Mouse (Mus musculus) kidney, postnatal 36 days (tissue): ENCODE data around the gene Gm20708.

Experiments
- DNase-seq, 2 experiments: peaks; one replicate each; pipeline ENCODE4 v3.0.0; 2021 to 2022; ENCODE audit warnings: mixed read lengths in 2 of 2

The Gm20708 gene

DNA sequence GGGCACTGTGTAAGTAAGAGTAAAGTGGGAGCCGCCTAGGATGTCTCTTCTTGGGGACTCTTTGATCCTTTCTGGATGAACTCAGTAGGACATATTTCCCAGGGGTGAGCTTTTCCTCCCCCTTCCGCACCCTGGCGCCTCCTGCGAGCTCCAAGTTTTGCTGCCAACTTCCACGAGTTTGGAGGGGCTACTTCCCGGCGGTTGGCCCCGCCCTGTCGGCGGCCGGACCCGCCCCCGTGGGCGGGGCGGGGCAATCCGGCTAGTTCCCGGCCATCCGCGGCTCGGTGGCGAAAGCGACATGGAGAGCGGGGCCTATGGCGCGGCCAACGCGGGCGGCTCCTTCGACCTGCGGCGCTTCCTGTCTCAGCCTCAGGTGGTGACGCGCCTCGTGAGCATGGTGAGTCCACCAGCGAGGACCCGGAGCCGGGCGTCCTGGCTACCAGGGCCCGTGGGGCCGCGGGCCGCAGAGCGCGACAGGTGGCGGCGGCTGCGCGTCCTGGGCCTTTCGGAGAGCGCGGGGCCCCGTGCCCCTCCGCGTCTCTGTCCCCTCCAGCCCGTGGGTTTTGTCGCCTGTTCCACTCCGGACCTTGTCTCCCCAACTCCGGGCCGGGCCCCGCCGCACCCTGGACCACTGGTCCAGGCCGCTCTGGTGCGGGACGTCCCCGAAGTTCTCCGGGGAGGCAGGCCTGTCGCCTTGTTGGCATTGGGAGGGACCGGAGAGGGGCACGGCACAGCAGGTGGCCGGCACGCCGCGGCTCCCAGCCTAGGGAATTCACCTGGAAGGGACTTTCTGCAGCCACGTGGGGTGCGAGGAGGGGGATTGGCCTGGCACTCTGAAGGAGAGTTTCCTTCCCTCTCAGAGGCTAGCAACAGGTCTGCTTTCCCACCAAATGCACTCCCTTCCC is at the start of gene Gm20708, which contains the start of gene Syngr2:
Gm20708 (plus strand) TSS at position 262 of the 905 bp plus-strand sequence.
Syngr2 (plus strand) TSS at position 262 of the 905 bp plus-strand sequence.
- DNase-seq = peak; percentile 80 to 90

DNA sequence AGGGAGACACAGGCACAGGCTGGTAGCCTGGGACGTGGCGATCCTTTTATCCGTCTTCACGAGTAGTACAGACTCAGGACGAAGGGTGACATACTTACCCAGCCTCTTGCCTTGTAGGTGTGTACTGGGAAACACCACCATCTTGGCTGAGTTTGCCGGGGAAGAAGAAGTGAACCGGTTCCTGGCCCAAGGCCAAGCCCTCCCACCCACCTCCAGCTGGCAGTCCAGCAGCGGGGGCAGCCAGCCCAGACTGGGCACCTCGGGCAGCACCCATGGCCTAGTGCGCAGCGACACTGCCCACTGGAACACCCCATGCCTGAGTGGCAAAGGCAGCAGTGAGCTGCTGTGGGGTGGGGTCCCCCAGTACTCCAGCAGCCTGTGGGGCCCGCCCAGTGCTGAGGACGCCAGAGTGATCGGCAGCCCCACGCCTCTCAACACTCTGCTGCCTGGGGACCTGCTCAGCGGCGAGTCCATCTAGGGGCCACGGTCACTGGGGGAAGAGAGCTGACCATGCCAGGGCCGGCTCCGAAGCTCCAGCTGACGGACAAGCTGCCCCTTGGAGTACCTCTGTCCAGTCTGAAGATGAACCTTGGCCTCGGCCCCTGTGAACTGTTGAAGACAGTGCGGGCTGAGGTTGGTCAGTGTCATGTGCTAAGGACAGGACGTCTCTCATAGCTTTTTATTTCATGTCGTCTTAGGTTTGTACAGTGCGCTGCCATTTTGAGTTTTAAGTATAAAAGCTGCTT is 48.9 kb upstream of the Gm20708 start:
- DNase-seq = peak; percentile 67 to 75

DNA sequence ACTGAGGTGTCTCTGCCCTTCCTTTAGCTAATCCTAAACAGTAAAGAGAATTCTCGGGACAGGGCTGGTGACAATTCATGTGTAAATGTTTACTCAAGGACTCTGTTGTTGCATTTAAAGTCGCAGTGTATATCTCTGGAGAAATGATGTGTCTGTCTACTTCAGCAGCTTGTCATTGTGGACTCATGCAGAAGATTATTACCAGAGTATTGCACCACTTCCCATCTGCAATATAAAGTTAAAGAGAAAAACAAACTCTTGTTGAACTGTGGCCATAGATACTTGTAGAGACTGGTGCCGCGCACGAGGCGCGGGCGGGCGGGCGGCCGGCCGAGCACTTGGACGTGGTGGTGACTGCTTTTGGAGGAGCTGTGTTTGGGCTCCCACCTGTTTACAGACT is 47.7 kb upstream of the Gm20708 start:
- DNase-seq = no peak

DNA sequence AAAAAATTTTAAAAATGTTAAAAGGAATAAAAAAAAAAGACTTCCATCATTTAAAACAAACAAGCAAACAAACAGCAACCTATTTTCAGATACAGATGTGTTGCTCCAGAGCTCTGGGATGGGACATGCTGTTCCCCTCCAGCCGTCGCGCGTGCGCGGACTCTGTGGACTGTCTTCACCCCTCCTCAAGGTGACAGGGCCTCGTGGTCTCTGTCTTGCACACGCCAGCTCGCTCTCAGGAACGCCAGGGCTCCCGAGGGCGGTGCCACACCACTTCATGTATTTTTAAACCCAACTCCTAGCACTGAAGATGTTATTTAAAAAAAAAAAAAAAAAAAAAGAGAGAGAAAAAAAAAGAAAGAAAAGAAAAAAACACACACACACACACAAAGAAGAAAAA is 47.2 kb upstream of the Gm20708 start:
- peak in 1 of 2 experiments; percentile 18 for DNase-seq

DNA sequence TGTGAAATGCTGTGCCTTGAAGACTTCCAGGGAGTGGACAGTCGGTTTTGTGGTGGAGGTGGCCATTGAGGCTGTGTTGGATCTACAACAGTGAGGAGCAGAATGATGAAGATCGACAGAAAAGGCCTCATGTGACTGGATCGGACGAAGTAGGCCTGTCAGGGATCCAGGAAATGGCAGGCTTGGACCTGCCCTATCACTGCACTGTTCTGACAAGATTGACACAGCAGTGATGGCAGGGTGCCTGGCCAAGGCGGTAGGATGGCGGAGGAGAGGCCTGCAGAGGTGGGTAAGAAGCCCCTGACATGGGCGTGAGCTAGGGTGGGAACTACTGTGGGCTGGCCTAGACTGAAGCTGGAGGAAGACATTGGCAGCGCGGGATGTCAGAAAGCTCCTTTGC is 45.1 kb upstream of the Gm20708 start:
- peak in 1 of 2 experiments; percentile 7 for DNase-seq

DNA sequence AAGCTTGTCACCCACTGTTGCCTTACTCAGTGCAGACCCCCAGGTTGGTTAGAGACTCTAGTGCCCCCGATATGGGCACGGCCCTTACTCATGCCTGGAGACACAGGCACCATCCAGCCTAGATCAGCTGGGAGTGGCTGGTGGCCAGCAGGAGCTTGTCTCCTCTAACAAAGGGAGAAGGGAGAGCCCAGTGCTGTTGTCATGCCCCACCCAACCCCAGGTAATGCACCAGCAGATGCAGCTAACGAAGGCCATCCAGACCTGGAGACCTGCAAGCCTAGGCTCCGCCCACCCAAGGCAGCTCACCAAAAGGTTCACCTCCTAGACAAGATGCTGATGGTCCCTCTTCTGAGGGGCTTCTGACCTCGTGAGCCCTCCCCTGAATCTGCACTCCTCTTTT is 44.1 kb upstream of the Gm20708 start:
- DNase-seq = peak in 1 of 2 experiments; percentile 14

DNA sequence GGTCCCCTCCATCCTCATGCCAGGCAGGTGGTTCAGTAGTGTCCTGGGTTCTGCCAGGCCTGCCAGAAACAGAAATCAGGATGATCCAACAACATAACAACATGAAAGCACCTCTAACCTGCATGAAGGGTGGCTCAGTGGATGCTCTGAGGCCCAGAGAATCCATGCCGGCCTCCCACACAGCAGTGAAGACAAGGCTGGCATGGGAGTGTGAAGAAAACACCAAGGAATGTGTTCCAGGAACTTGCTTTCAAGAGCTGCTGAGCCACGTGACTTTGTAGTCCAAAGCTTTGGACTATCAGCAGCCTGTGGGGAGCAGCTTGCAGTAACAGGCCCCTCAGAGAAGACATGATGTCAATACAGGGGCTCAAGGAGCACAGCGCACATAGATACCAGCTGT is 43.2 kb upstream of the Gm20708 start:
- no peak for DNase-seq

DNA sequence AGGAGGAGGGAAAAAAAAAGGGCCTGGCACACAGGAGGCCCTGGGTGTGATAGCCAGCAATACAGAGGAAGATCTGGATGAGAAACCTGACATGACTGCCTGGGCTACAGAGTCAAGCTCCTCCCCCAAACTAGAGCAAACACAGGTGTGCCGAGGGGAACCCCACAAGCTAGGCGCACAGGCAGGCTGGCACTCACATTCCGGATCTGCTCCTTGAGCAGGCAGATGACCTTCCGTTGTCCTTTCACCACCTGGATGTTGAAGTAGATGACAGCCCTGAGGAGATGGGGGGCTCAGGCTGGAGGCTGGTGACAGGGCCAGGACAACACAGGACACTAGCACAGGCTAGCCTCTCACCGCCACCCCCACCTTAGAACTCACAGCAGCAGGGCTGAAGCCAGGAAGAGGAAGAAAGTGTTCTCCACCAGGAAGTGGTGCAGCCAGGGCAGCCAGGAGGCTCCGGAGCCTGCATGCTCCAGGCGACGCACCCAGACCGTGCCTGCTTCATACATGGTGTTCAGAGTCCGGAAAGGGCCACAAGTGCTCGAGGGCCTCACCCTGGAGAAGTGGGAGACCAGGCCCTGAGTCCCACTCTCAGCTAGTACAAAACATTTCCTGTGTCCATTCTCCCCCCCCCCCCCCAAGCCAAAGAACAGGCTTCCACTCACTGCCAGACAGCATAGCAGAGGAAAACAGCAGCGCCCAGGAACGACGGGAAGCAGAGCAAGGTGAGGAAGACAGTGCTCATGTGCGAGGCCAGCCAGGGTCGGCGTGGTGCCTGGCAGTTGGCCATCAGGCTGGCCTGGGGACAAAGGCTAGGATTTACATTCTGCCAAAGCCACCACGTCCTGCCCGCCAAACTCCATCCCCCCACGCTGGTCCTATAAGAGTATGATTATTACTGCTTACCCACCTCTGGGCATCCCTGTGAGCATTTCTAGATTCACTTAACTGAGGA is 40.5 kb upstream of the Gm20708 start:
- peak; percentile 35 to 56 for DNase-seq

DNA sequence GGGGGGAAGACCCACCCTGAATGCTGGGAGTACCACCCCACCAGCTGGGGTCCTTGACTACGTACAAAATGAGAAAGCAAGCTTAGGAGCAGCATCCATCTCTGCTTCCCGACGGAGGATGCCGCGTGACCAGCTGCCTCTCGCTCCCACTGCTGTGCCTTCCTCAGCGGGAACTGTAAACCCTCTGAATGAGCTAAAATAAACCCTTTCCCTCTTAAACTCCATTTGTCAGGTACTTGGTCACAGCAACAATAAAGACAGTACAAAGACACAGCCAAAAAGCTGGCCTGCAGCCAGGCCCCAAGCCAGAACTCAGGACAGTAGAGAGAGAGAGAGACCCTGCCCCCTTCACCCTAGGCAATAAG is 39.8 kb upstream of the Gm20708 start:
- DNase-seq = no peak

DNA sequence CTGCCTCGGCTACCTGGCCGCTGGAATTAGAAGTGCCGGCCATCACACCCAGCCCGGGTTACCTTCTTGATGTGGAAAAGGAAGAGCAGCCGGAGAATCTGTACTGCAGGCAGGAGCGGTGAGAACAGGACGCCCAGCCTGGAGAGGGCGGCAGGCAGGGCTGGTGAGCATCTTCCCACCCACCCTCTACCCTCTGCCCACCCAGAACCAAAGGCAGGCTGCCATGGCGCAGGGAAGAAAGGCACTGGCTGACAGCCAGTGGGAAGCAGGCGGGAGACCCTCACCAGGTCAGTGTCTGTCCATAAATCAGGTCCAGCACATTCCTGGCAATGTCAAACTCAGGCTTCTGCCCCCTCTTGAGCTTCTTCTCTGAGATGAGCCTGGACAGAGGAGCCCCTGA is 39.1 kb upstream of the Gm20708 start:
- DNase-seq = no peak

DNA sequence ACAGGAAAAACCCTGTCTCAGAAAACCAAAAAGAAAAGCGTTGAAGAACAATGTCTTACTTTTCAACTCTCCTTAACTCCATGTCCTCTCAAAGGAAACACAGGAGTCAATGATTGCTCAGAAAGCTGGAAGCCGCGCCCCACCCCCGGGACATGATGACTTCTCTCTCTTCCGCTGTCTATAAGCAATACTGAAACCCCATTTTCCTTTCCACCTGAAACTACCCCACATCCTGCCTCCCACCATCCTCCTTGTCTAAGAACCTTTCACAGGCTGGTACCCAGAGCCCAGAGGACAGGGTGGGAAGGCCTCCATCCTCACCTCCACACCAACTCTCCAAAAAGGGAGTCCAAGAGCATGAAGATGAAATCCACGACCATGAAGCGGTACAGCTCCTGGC is 37.1 kb upstream of the Gm20708 start:
- no peak for DNase-seq

DNA sequence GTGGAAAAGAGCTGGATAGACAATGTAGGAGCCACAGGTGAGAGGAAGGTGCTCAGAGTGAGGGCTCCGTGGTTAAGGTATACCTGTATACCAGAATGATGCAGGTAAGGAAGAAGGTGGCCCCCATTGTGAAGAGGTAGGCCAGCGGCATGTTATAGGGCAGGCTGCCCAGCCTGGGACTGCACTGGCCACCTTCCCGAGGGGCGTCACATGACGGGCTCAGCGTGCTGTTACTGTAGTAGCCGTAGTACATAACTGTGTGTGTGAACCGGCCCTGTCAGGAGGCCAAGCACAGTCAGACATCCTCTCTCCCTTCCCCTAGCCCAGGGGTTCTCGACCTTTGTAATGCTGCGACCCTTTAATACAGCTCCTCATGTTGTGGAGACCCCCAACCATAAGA is 34.5 kb upstream of the Gm20708 start:
- no peak for DNase-seq

DNA sequence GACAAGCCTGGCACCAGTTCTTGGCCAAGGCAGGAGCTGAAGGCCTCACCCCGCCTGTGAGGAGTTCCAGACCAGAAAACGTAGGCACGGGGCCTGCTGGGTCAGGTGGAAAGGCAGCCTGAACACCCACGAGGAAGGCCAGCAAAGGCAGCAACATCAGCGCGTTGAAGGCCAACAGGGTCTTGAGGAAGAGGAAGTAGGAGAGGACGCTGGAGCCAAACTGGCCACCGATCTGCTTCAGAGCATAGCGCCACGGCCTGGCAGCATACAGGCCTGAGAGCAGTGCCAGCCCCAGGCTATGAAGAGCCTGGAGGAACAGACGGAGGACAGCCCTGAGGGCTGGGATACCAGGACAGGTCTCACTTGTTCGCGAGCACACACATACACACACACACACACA is 33.9 kb upstream of the Gm20708 start:
- no peak for DNase-seq

DNA sequence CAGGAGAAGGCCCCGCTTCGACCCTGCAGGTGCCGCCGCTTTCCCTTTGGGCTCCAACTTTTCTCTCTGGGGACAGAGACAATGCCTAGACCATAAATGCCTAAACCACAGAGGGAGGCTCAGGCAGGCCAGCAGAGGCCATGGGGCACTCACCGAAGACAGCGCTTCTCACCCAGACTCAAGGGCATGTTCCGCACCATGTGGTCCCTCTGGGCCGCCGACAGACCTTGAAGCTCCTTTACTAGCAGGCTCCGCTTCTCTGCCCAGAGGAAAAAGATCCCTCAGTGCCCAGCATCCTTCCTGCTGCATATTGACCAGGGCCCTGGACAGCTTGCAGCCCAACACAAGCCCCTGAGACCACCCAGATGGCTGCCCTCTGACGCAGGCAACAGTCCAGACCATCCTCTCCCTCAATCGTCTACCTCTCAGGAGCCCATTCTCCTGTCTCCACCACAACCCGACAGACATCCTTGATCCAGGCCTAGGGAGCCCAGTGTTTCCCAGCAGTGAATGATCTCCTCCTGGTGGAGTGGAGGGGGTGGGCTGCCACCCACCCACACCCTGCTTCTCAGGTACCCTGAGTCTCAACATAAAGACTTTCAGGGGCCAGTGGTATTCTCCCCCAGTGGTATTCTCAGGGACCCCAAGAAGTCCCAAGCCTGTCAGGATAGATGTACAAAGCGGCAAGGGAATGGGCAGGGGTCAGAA is 33.2 kb upstream of the Gm20708 start:
- DNase-seq = no peak

DNA sequence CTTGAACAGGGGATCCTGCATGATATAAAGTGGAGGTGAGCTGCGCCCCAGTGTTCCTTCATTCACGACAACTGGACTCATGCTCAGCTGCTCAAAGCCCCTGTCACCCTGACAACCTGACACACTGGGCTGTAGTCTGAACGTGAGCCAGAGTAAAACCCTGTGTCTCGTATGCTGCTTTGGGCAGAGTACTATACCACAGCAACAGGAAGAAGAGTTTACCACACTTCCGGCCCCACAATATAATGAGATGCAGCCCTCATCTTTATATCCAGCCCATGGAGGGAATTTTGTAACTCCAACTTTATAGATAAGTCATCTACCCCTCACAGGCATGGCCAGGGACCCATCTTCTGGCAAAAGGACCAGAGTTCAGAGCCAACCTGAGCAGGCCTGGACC is 32.4 kb upstream of the Gm20708 start:
- DNase-seq = no peak

DNA sequence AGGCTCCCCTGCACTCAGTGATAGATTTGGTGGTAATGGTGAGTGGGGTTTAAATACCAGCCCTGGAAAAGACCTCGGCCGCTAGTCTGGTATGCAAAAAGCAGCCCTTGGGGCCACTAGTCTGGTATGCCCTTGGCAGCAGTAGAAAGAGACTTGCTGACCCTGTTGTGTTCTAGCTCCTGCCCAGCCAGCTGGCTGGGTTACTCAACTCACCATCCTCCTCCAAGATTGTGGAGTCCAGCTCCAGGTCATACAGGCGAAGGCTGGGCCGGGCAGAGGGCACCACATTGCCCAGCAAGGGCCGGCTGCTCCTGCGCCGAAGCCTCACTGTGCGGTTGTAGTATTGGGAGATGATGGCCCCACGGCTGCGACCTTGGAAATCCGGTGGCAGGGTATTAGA is 31.4 kb upstream of the Gm20708 start:
- DNase-seq = peak; percentile 74 to 83

DNA sequence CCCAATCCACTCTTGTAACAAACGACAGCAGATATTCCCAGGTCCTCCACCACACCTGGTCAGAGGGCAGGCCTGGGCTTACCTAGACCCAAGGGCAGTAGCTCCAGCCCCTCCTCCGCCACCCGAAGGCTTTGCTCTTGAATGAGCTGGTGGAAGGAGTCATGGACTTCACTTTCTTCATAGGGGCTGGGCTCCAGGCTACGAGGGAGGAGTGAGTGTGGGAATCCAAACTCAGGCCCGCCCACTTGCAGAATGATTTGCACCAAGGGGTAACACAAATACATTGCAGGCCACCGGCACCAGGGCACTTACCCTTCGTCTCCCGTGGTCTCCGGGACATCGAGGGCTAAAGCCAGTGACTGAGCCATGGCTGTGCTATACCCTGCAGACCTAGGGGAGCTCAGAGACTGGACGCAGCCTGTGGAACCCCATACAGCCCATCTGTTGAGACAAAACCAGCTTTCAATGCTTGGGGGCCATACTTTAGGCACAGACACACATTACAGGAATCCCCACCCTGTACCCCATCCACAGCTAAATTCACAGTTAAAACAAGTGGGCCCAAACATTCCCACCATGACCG is 30.5 kb upstream of the Gm20708 start:
- peak; percentile 49 to 66 for DNase-seq

DNA sequence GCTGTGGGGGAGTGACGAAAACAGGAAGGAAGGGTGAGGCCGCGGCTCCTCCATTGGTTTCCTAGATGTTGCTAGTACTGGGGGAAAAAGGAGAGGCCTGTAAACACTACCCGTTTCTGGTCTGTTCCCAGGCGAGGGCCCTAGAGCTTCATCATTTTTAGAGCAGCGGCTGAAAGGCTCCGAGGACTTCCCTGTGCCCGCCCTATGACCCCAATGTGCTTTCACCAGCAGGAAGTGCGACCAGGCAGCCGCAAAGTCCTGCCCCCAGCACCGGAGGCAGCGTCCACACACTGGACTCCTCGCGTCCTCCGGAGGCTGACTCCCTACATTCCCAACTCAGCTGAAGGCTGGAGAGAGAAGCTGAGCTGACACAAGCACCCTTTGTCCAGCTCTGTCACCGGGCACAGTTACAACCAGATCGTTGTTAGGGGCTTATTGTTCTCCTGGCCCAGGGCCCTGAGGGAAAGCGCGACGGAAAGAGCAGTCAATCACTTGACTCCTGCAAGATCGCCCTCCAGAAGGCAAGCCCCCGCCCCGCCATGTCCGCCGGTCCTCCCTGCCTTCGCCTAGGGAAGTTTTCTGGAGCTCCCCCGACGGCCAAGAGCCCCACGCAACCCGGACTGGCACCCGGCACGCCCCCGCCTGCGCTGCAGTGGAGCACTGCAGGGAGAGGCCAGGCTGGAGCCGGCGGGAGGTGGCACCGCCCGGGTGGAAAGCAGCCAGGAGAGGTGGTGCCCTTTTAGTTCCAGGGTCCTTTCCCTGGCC is 29.9 kb upstream of the Gm20708 start:
- peak; percentile 91 to 93 for DNase-seq

DNA sequence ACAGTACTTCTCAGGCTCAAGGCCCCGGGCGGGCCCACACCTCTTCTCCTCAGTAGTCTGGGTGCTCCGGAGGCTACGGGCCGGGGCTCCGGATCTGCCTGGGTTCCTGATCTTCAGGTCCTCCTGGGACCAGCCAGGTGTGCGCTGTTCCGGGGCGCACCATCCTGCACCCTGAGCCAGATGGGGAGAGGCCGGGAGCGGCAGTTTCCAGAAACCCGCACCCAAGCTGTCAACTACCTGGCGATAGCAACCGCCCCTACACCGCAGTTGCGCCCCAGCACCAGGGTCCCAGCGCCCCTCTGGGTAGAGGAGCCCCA is 29.3 kb upstream of the Gm20708 start:
- DNase-seq = no peak

DNA sequence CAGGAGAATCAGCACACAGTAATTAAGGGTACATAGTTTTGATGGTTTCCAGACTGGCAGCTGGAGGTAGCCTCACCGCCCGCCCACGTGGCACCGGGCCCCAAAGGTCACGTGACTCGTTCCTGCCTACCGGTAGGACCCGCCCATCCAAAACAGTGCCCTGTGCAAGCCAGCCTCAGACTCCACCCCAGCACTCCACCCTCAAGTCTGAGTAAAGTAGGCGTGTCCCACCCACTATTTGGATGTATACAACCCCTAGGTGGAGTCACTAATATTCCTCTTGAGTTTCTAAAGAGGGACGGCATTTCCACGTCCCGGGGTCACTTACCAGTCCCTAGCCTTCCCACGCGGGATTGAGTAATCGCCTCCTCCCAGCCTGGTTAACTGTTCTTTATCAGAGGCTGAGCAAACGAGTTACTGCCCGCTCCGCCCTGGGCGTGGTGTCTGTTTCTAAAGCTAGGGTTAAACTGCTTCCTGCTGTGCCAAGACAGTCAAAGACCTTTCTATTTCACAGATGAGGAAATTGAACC is 28.8 kb upstream of the Gm20708 start:
- peak; percentile 96 to 98 for DNase-seq
